Mouse (Mus musculus) gastrocnemius, adult 2 months (tissue): ENCODE data around the gene Trim2. TPM values are rescaled to one million over a fixed set of nuclear protein-coding genes. Genes with fewer than 3 reads are reported as not detected.

ENCODE experiments used
- DNase-seq: peaks from one replicate; pipeline ENCODE4 v3.0.0; 2022
- H3K27ac ChIP-seq: fragments of 200-600 bp; 2 replicates; pipeline ENCODE4 v1.8.1; 2022; ENCODE audit warnings: mild to moderate bottlenecking
- H3K4me3 ChIP-seq: fragments of 200-600 bp; 2 replicates; pipeline ENCODE4 v1.8.1; 2022; ENCODE audit warnings: mild to moderate bottlenecking, moderate library complexity
- CTCF ChIP-seq: fragments of 200-600 bp; IDR thresholded peaks from 2 replicates; pipeline ENCODE4 v1.8.1; 2022; ENCODE audit warnings: antibody characterized with exemption, mild to moderate bottlenecking, moderate library complexity
- intact Hi-C: fragments of 180-260 bp; cut with DNase I; formaldehyde crosslinking; loops from one replicate; pipeline ENCODE4 v1.15.1; 2025
- total RNA-seq, 2 experiments: library from RNA; stranded (reverse); gene quantifications; 2 replicates each; pipeline ENCODE4 v1.2.3; 2021

The Trim2 gene
- total RNA-seq, 2 experiments from 2014 or later: 1.2 to 2.0 TPM

- H3K4me3 ChIP-seq: no peak overlapping the region
- no peak for TF ChIP-seq CTCF
- DNase-seq: no peak
- H3K27ac ChIP-seq: no peak overlapping the region
- intact Hi-C loops: no loop called here
Observed at GRCm38 (mm10) chr3:84233663-84234415, 72.8 kb downstream of the Trim2 start.

- H3K27ac ChIP-seq: no peak overlapping the region
- no peak for DNase-seq
- H3K4me3 ChIP-seq: no peak overlapping the region
- intact Hi-C loops: no loop called here
- TF ChIP-seq CTCF: no peak
Observed at GRCm38 (mm10) chr3:84232312-84232711, 74.4 kb downstream of the Trim2 start.

DNA sequence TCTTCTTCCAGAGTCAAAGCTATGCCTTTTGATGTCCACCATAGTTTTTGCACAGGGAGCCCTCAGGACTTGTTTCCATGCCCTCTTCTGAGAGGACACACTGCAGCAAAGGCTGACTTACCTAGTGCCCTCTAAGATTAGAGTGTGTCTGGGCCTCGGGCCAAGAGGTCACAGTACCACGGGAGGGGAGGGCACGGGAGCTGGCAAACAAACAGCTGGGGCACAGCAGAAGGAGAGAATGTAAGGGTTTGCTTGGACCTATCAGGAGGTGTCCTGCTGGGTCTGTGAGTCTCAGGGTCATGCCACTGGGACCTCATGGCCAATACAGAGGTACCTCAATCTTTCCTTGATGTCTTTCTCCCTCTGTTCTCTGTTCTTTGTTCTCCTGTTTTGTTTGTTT, 75.7 kb downstream of the Trim2 start:
- H3K4me3 ChIP-seq: no peak overlapping the region
- no peak for TF ChIP-seq CTCF
- DNase-seq: peak; percentile 51
- H3K27ac ChIP-seq: no peak overlapping the region
- intact Hi-C loops: no loop called here

DNA sequence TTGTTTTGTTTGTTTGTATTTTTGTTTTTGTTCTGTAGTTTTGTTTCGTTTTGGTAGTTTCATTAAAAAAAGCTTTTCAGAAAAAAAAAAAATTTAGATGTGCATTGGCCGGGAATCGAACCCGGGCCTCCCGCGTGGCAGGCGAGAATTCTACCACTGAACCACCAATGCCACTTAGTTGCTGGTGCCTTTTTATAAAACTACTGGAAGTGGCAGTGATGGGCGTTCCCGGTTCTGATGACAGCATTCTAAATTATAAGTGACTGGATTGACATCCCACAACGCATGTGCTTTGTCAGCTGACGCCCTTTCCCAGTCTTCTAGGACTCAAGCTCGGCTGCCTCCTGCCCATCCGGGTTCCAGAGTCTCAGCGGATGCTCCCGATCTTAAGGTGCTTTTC, 77.8 kb downstream of the Trim2 start:
- TF ChIP-seq CTCF: no peak
- intact Hi-C loops: loop anchor here (5.0 kb wide), 2 partner anchors 33 to 37 kb away; no protein-coding TSS in a partner anchor
- DNase-seq: peak; percentile 39
- Histone ChIP-seq H3K27ac (peak overlapping the region; percentile 83), H3K4me3 (peak overlapping the region; percentile 74)

DNA sequence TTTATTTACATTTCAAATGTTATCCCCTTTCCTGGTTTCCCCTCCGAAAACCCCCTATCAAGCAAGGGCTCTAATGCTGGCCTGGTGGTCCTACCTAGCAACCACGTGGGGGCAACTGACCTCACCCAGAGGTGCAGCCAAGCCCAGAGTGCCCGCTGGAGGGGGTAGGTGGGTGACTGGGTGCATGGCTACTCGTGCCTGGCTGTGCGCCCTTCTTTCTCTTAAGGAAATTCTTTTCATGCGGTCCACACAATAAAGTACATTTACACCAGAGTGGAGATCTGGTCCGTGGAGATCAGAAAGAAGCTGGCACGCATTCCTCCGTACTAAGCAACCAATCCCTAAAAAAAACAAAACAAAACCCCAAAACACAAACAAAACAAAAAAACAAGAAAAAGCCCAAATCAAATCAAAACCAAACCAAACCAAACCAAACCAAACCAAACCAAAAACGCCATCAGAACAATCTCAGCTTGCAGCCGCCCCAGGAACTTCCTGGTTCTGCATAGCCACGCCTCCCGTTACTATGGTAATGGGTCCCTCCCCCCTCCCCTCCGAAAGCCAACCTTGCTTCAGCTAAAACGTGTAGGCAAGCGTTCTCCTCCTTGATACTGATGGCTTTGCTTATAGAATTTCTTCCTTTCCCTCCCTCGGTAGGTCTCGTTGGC, 78.3 kb downstream of the Trim2 start:
- intact Hi-C loops: loop anchor here (5.0 kb wide), 2 partner anchors 34 to 36 kb away; no protein-coding TSS in a partner anchor
- TF ChIP-seq CTCF: peak; percentile 22
- DNase-seq: peak; percentile 71

GRCm38 (mm10) chr3:84227628-84228027, 79.0 kb downstream of the Trim2 start:
- intact Hi-C loops: loop anchor here (5.0 kb wide), 2 partner anchors 35 kb away; no protein-coding TSS in a partner anchor
- H3K27ac ChIP-seq: 0 out of 2 replicates have a peak overlapping the region, but pooled peaks have one; percentile 3
- no peak for DNase-seq
- TF ChIP-seq CTCF: no peak
- H3K4me3 ChIP-seq: no peak overlapping the region

More for the DNA sequence above, 78.3 kb downstream of the Trim2 start:
- peak overlapping the region; percentile 83 for H3K27ac ChIP-seq
- H3K4me3 ChIP-seq: peak overlapping the region; percentile 74

- intact Hi-C loops: loop anchor here (5.0 kb wide), 2 partner anchors 33 to 37 kb away; no protein-coding TSS in a partner anchor
- H3K27ac ChIP-seq: no peak overlapping the region
- no peak for DNase-seq
- H3K4me3 ChIP-seq: no peak overlapping the region
- peak; percentile 5; the same call in 1 of the 2 replicates for TF ChIP-seq CTCF
Observed at GRCm38 (mm10) chr3:84224982-84225381, 81.7 kb downstream of the Trim2 start.

- TF ChIP-seq CTCF: no peak
- DNase-seq: peak; percentile 68
- Histone ChIP-seq H3K27ac (peak overlapping the region; percentile 58), H3K4me3 (peak overlapping the region; percentile 70)
- intact Hi-C loops: no loop called here
Observed at GRCm38 (mm10) chr3:84220748-84221147, 85.9 kb downstream of the Trim2 start.

- Histone ChIP-seq H3K4me3 (peak overlapping the region; percentile 70), H3K27ac (peak overlapping the region; percentile 58)
- intact Hi-C loops: no loop called here
- TF ChIP-seq CTCF: no peak
- DNase-seq: no peak
Observed at GRCm38 (mm10) chr3:84220326-84220725, 86.4 kb downstream of the Trim2 start.

DNA sequence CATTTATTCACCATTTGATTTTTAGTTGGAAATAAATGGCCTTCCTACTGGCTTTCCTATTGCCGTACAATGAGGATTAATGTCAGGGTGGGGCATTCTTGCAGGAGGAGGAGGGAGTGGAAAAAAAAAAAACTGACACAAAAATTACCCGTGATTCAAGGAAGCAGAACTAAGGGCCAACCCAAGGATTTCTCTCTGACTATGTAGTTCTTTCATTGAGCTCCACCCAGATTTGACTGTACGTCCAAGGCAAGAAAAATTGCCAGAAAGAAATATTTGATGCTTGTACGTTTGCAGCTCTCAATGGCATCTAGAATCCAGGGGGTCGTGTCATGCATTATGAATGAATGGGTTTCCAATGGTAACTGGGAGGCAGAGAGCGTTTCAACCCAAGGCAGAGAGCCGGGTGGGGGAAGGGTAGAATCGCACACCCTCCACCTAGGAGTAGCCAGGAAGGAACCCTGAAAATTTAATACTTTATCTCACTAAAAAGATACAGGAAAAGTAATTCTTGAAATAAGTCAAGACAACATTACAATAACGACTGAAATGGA, 86.9 kb downstream of the Trim2 start:
- Histone ChIP-seq H3K27ac (peak overlapping the region; percentile 58), H3K4me3 (peak overlapping the region; percentile 70)
- intact Hi-C loops: no loop called here
- no peak for DNase-seq
- TF ChIP-seq CTCF: no peak

GRCm38 (mm10) chr3:84219166-84219710, 87.4 kb downstream of the Trim2 start:
- H3K27ac ChIP-seq: peak overlapping the region; percentile 32; the same call in 1 of the 2 replicates
- DNase-seq: no peak
- peak overlapping the region; percentile 70; the same call in 1 of the 2 replicates for H3K4me3 ChIP-seq
- intact Hi-C loops: no loop called here
- TF ChIP-seq CTCF: peak; percentile 22

- DNase-seq: no peak
- Histone ChIP-seq H3K27ac (no peak overlapping the region; the same call in 1 of the 2 replicates), H3K4me3 (no peak overlapping the region)
- intact Hi-C loops: no loop called here
- TF ChIP-seq CTCF: no peak
Observed at GRCm38 (mm10) chr3:84218498-84218897, 88.2 kb downstream of the Trim2 start.
